In genomic region chr1:87854851-87855251, GRCm38 (mm10) we compare ENCODE assay signal across 8 mouse cellular contexts. TPM values are rescaled to one million over a fixed set of nuclear protein-coding genes. Genes with fewer than 3 reads are reported as not detected.
A peak's percentile ranks its signal among the peaks of the same experiment; 100 is the strongest.
DNase-seq lines count a peak whose midpoint lies in the region; ATAC-seq and TF ChIP-seq lines count a peak whose summit lies in the region.

No protein-coding gene starts in this region.

- no peaks in the 10 kb centered on the region for H3K9me3 ChIP-seq in hindbrain, postnatal 0 days (ENCODE audit: low read length)
- no peaks in the 10 kb centered on the region for H3K9me3 ChIP-seq in midbrain, embryonic 14.5 days (ENCODE audit: control insufficient read depth, low read length)

- peak overlapping the region; percentile 91 for H3K27ac ChIP-seq in layer of hippocampus, adult 2 months
- H3K27ac ChIP-seq in cortical plate, adult 2 months (ENCODE audit: insufficient read depth, low read length) = no peak overlapping the region
- no peak overlapping the region; the same call in 1 of the 2 replicates for H3K27ac ChIP-seq in hindbrain, postnatal 0 days
- no peak overlapping the region for H3K27ac ChIP-seq in midbrain, embryonic 14.5 days (replicated peaks; ENCODE audit: low read depth, low read length)

- ATAC-seq in hindbrain, postnatal 0 days = no peak
- ATAC-seq in midbrain, embryonic 14.5 days (ENCODE audit: low FRiP score, low TSS enrichment) = no peak

- DNase-seq in layer of hippocampus, adult 2 months (ENCODE audit: low spot score in 2 of 2) = no peak
- DNase-seq in layer of hippocampus, adult 9-10 months (ENCODE audit: low spot score) = no peak
- DNase-seq in hindbrain, postnatal 0 days (ENCODE audit: low spot score) = no peak
- DNase-seq in midbrain, embryonic 14.5 days = no peak
- no peak for DNase-seq in frontal cortex, postnatal 10 days (ENCODE audit: low spot score in 2 of 2)
- no peak for DNase-seq in right cerebral cortex, postnatal 36 days (ENCODE audit: low spot score in 2 of 2)
- DNase-seq in layer of hippocampus, postnatal 25 days (ENCODE audit: extremely low spot score in 1 of 2, low spot score in 1 of 2) = no peak

- H3K4me2 ChIP-seq in hindbrain, postnatal 0 days (ENCODE audit: low read depth, low read length) = peak overlapping the region; percentile 96
- H3K4me2 ChIP-seq in midbrain, embryonic 14.5 days (ENCODE audit: low read length) = peak overlapping the region; percentile 93

- peak overlapping the region; percentile 83 for H3K4me3 ChIP-seq in layer of hippocampus, adult 2 months
- H3K4me3 ChIP-seq in cortical plate, adult 2 months (ENCODE audit: insufficient read depth, low read length) = peak overlapping the region; percentile 93; the same call in 1 of the 2 replicates
- peak overlapping the region; percentile 95 for H3K4me3 ChIP-seq in hindbrain, postnatal 0 days (ENCODE audit: low read length)
- peak overlapping the region; percentile 89 for H3K4me3 ChIP-seq in midbrain, embryonic 14.5 days (replicated peaks; ENCODE audit: low read depth, low read length)

- WGBS in hindbrain, postnatal 0 days = 39% methylated on average over 2 of the region's 2 CpGs
- 32% methylated on average over 2 of the region's 2 CpGs for WGBS in midbrain, embryonic 14.5 days

- TF ChIP-seq CTCF in layer of hippocampus, adult 2 months (conservative IDR thresholded peaks at IDR 0.05) = no peak
- no peak for TF ChIP-seq CTCF in cortical plate, adult 2 months (IDR thresholded peaks at IDR 0.05; ENCODE audit: extremely low read depth, insufficient read depth, low read length)
- TF ChIP-seq CTCF in hindbrain, postnatal 0 days (IDR thresholded peaks at IDR 0.05; ENCODE audit: low read depth) = peak; percentile 11; the same call in 1 of the 2 replicates

- TF ChIP-seq POLR2A in cortical plate, adult 2 months (IDR thresholded peaks at IDR 0.05; ENCODE audit: extremely low read depth, insufficient read depth, low read length) = no peak

- no peaks in the 10 kb centered on the region for H3K27me3 ChIP-seq in hindbrain, postnatal 0 days (ENCODE audit: insufficient read depth, low read length)
- H3K27me3 ChIP-seq in midbrain, embryonic 14.5 days (ENCODE audit: control insufficient read depth, insufficient read depth, low read length) = no peaks in the 10 kb centered on the region

- peak overlapping the region; percentile 31; the same call in 1 of the 2 replicates for H3K9ac ChIP-seq in hindbrain, postnatal 0 days (replicated peaks; ENCODE audit: low read length)
- no peak overlapping the region for H3K9ac ChIP-seq in midbrain, embryonic 14.5 days (replicated peaks; ENCODE audit: low read length)

- H3K4me1 ChIP-seq in cortical plate, adult 2 months (ENCODE audit: control insufficient read depth, insufficient read depth, low read length) = peaks cover 4% of the 10 kb centered on the region; the same call in 1 of the 2 replicates
- H3K4me1 ChIP-seq in hindbrain, postnatal 0 days (ENCODE audit: insufficient read depth, low read length) = peaks cover 11% of the 10 kb centered on the region
- peaks cover 15% of the 10 kb centered on the region for H3K4me1 ChIP-seq in midbrain, embryonic 14.5 days (ENCODE audit: control insufficient read depth, insufficient read depth, low read length)

- H3K36me3 ChIP-seq in hindbrain, postnatal 0 days (ENCODE audit: insufficient read depth, low read length) = no peaks in the 10 kb centered on the region
- no peaks in the 10 kb centered on the region for H3K36me3 ChIP-seq in midbrain, embryonic 14.5 days (ENCODE audit: control insufficient read depth, insufficient read depth, low read length)

RNA-seq across cellular contexts. Expression of gene Dgkd, which starts 1.8 kb away (rescaled TPM):
- total RNA-seq in layer of hippocampus, adult 2 months (2021) = 100 to 1,000 TPM; 103 to 117 TPM
- polyA plus RNA-seq in cortical plate, adult 2 months (2012; rRNA removed) = 53.3 and 61.4 TPM in 2 replicates
- total RNA-seq in hindbrain, postnatal 0 days (2014; rRNA removed) = 71.0 and 78.0 TPM in 2 replicates
- polyA plus RNA-seq in hindbrain, postnatal 0 days (2015; fragmentation: Nextera tagmentation; extraction: Ambion mirVana) = 33.5 and 36.1 TPM in 2 replicates
- polyA plus RNA-seq in midbrain, embryonic 14.5 days (2014; fragmentation: Nextera tagmentation; extraction: Ambion mirVana) = 48.0 and 50.2 TPM in 2 replicates
- 100 to 1,000 TPM; 105 to 129 TPM for total RNA-seq in layer of hippocampus, postnatal 25 days (2021)

RNA-seq across cellular contexts. Expression of gene Sag, which starts 51.4 kb away (rescaled TPM):
- total RNA-seq in layer of hippocampus, adult 2 months (2021) = 1 to 10 TPM; 2.0 to 2.6 TPM
- polyA plus RNA-seq in cortical plate, adult 2 months (2012; rRNA removed) = 2.2 and 3.0 TPM in 2 replicates
- 0.11 and 1.4 TPM in 2 replicates for total RNA-seq in hindbrain, postnatal 0 days (2014; rRNA removed)
- 1.3 and 1.4 TPM in 2 replicates for polyA plus RNA-seq in hindbrain, postnatal 0 days (2015; fragmentation: Nextera tagmentation; extraction: Ambion mirVana)
- 2.1 and 3.0 TPM in 2 replicates for polyA plus RNA-seq in midbrain, embryonic 14.5 days (2014; fragmentation: Nextera tagmentation; extraction: Ambion mirVana)
- total RNA-seq in layer of hippocampus, postnatal 25 days (2021) = 1 to 10 TPM; 1.3 to 2.5 TPM
